Mouse (Mus musculus): ENCODE results near the gene Eif4ebp2. TPM values are rescaled to one million over a fixed set of nuclear protein-coding genes. Genes with fewer than 3 reads are reported as not detected.

The Eif4ebp2 gene
- total RNA-seq (2021) = 100 to 1,000 TPM; 115 to 116 TPM
- long read RNA-seq, experiment 1, full-length matches to known transcripts = 3 of 181 reads
- long read RNA-seq, experiment 1, partial matches to known transcripts = 0 of 181 reads
- long read RNA-seq, experiment 1, other reads (novel, unspliced or antisense) = 178 of 181 reads
- long read RNA-seq, experiment 2, full-length matches to known transcripts = 1 of 198 reads
- long read RNA-seq, experiment 2, partial matches to known transcripts = 0 of 198 reads
- long read RNA-seq, experiment 2, other reads (novel, unspliced or antisense) = 197 of 198 reads

DNA sequence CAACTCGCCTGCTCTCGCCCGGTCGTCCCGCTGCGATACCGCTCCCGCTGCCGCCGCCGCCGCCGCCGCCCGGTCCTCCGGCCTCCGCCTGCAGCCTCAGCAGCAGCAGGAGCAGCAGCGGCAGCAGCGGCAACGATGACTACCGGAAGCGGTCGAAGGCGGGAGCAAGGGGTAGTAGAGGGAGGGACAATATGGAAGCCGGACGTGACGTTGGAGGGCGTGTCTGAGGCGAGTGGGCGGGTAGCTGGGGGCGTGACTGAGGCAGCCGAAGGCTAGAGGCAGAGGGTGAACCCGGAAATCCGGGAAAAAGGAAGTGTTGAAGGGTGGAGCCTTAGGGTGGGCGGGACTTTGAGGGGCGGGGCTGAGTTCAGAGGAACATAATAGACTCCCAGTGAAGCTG lies at the start of gene Eif4ebp2:
Gene Eif4ebp2, minus strand, starts transcription at position 17 of the 400 bp plus-strand sequence.
- DNase-seq = peak; percentile 98 to 99
- intact Hi-C loops (cut with DNase I) = no loop called here

- DNase-seq = no peak
- intact Hi-C loops (cut with DNase I) = no loop called here
These were observed 48.3 kb upstream of the Eif4ebp2 start for GRCm38 (mm10) chr10:61500756-61501155.

GRCm38 (mm10) chr10:61499505-61500466 lies 47.3 kb upstream of the Eif4ebp2 start:
- DNase-seq = no peak

DNA sequence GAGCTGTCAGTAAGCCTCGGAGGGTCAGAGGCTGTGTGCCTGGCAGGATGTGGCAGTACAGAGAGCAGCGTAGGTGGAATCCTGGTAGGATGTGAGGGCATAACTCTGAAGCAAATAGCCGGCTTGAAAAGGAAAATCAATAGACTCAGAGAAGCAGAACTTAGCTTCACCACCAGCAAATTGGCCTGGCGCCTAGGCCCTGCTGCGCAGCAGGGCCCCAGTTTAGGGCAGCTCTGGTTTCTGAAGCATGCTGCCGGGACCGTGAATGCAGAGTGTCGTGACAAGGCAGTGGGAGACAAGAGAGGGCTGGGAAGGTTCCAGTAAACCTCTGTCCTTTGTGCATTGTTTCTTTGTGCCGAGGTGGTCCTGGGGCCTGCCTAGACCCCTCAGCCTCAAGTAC lies 43.8 kb upstream of the Eif4ebp2 start:
- DNase-seq = no peak
- intact Hi-C loops (cut with DNase I) = loop anchor here (10.0 kb wide), 1 partner anchor 159 kb away; no protein-coding TSS in a partner anchor

More at GRCm38 (mm10) chr10:61499505-61500466, 47.3 kb upstream of the Eif4ebp2 start:
- intact Hi-C loops (cut with DNase I) = loop anchor here (10.0 kb wide), 1 partner anchor 155 kb away; no protein-coding TSS in a partner anchor

GRCm38 (mm10) chr10:61495461-61495860 lies 43.0 kb upstream of the Eif4ebp2 start:
- DNase-seq = no peak
- intact Hi-C loops (cut with DNase I) = loop anchor here (10.0 kb wide), 1 partner anchor 159 kb away; no protein-coding TSS in a partner anchor

DNA sequence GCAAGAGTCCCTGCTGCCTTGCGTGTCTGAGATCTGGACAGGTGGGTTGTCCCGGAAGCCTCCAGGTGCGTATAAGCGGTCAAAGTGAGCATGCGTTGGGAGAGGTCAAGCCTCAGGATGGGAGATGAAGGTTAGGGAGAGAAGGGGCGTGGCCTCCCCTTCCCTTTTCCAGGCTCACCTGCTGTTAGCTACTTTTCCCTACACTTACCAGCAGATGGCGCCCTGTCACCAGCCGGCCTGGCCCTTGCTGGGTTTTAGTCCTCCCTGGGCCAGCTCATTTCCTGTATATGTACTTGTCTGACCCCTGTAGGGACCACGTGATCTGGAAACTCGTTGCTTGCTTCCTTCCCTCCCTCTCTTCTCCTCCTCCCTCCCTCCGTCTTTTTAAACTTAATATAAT lies 39.6 kb upstream of the Eif4ebp2 start:
- intact Hi-C loops (cut with DNase I) = loop anchor here (10.0 kb wide), 1 partner anchor 163 kb away; no protein-coding TSS in a partner anchor
- peak; percentile 52 to 80 for DNase-seq

DNA sequence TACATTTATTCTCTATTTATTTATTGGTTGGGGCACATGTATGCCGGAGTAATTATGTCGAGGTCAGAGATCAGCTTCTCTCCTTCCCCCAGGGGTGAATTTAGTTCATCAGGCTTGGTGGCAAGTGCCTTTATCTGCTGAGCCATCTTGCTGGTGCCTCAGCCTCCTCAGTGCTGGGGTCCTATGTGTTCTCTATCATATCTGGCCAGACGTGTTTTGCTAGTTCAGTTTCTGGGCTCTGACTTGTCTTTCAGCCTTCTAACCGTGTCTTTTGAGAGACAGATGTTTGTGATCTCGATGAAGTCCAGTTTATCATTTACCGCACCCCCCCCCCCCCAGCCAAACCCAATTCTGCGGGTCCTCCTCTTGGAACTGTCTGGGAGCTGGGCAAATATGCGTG lies 39.1 kb upstream of the Eif4ebp2 start:
- DNase-seq = no peak
- intact Hi-C loops (cut with DNase I) = loop anchor here (10.0 kb wide), 1 partner anchor 163 kb away; no protein-coding TSS in a partner anchor

GRCm38 (mm10) chr10:61488522-61489110 lies 36.2 kb upstream of the Eif4ebp2 start:
- no peak for DNase-seq
- intact Hi-C loops (cut with DNase I) = loop anchor here (2.0 kb wide), 1 partner anchor 114 kb away; no protein-coding TSS in a partner anchor

DNA sequence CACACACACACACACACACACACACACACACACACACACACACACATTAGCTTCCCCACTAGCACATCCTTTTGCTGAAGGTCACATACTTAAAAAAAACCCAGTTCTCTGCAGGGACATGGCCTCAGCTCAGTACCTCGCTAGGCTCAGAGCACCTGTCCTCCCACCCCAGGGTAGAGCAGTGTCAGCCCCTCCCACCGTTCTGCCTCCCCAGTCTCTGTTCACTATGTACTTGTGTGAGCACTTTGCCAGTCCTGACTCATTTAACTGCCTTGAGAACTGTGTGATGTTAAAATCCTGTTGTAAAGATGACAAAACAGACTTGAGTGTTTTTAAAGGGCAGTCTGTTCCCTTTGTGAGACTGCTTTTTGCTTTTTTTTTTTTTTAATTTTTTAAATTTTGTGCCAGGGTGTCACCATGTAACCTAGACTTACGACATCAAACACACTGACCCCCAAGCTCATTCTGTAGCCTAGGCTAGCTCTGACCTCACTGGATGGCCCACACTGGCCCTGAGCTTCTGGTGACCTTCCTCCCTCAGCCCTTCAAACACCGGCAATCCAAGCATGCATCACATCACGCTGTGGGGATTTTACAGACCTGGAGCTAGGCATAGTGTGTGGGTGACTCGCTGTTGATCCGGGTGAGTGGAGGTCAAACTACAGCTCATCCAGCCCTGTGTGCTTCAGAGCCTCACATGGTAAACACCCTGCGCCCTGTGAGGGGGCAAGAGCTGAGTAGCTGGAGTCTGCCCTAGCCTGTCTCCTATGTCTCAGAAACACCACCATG lies 34.3 kb upstream of the Eif4ebp2 start:
- DNase-seq = no peak
- intact Hi-C loops (cut with DNase I) = no loop called here

- intact Hi-C loops (cut with DNase I) = no loop called here
- DNase-seq = no peak
These were observed 32.3 kb upstream of the Eif4ebp2 start for GRCm38 (mm10) chr10:61484801-61485200.

DNA sequence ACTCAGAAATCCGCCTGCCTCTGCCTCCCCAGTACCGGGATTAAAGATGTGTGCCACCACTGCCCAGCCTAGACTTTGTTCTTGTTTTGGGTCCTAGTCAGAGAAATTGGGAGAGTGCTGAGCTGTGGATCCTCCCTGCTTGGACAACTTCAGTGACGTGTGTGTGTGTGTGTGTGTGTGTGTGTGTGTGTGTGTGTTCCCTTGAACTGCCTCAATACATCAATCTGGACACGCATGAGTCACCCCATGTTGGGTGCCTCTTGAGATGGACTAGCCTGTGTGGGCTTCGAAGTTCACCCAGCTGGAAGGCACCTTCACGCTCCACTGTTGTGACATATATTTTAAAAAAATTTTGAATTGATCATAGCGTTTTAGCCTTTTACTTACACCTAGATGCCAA lies 30.3 kb upstream of the Eif4ebp2 start:
- intact Hi-C loops (cut with DNase I) = no loop called here
- no peak for DNase-seq

DNA sequence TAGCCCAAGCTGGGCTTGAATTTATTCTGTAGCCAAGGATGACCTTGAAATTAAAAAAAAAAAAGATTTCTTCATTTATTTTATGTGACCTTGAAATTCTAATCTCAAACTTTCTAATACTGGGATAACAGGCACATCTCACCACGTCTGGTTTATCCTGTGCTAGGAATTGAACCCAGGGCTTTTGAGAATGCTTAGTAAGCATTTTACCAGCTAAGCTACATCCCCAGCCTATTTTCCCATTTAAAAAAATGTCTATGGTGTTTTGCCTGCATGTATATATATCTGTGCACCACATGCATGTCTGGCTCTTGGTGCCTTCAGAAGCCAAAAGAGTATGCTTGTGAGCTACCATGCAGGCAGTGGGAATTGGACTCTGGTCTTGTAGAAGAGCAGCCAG lies 28.0 kb upstream of the Eif4ebp2 start:
- intact Hi-C loops (cut with DNase I) = no loop called here

GRCm38 (mm10) chr10:61479927-61480326 lies 27.5 kb upstream of the Eif4ebp2 start:
- no peak for DNase-seq
- intact Hi-C loops (cut with DNase I) = no loop called here

More for the DNA sequence above, 28.0 kb upstream of the Eif4ebp2 start:
- no peak for DNase-seq

GRCm38 (mm10) chr10:61479461-61479860 lies 27.0 kb upstream of the Eif4ebp2 start:
- DNase-seq = no peak
- intact Hi-C loops (cut with DNase I) = no loop called here

- peak; percentile 53 for DNase-seq
- intact Hi-C loops (cut with DNase I) = no loop called here
These were observed 24.1 kb upstream of the Eif4ebp2 start for GRCm38 (mm10) chr10:61476440-61477165.

DNA sequence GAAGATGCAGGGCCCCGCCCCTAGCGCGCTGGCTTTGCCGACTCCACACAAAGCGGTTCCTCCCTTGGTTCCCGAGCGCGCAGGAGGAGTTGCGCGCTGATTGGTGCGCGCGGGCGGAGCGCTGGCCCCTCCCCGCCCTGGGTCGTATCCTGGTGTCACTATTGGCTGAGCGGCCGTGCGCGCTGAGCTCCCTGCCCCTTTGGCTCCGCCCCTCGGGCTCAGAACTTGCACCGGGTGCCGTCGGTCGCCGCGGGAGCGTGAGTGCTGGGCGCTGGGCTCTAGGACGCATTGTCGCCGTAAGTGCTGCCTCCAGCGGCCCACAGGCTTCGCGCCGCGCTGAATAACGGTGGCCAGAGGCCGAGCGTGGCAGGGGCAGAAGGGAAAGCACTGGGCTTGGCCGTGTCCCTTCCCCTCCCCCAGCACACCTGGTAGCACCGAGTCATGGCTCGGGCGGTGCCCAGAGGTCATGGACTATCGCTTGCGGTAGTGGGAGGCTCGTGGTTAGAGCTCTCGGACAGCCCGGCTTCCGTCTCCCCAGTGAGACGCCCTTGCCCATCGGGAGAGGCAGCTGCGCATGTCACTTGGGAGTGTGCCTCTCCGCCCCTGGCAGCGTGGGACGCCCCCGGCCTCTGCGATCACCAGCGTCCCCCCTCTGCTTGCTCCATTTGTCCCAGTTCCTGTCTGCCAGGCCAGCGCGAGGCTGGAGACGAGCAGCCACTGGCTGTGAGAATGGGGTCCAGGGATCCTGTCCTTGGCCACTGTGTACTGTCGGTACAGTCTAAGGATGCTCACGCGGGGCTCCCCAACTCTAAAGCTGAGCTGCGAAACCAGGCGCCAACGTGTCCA lies 23.4 kb upstream of the Eif4ebp2 start, which contains the start of gene Lrrc20:
Gene Lrrc20, plus strand, starts transcription at position 208 of the 846 bp plus-strand sequence.
- DNase-seq = peak; percentile 90 to 92

GRCm38 (mm10) chr10:61474344-61474743 lies 21.9 kb upstream of the Eif4ebp2 start:
- intact Hi-C loops (cut with DNase I) = loop anchor here (5.0 kb wide), 1 partner anchor 173 kb away; the partner anchor contains the start of gene Ppa1
- no peak for DNase-seq

More for the DNA sequence above, 23.4 kb upstream of the Eif4ebp2 start, which contains the start of gene Lrrc20:
- intact Hi-C loops (cut with DNase I) = no loop called here

- intact Hi-C loops (cut with DNase I) = loop anchor here (5.0 kb wide), 1 partner anchor 174 kb away; the partner anchor contains the start of gene Ppa1
- DNase-seq = no peak
These were observed 21.2 kb upstream of the Eif4ebp2 start for GRCm38 (mm10) chr10:61473640-61474039.

Measured in gastrocnemius, postnatal 36 days (tissue).